Mouse (Mus musculus) neural tube, embryonic 12.5 days (tissue): ENCODE data around the gene Tcp10c. TPM values are rescaled to one million over a fixed set of nuclear protein-coding genes. Genes with fewer than 3 reads are reported as not detected.

ENCODE experiments used
- polyA plus RNA-seq: library from polyadenylated mRNA; unstranded; fragments of >200 nt; fragmentation: Nextera tagmentation; extraction: Ambion mirVana; gene quantifications from 2 replicates; pipeline ENCODE4 v1.2.1, GENCODE M21; 2016

Tcp10c gene
- polyA plus RNA-seq, 1 experiment from 2014 or later, result not detected

Other genes starting within 250 kb of the Tcp10c start
- gene Unc93a, start 222.8 kb upstream of the Tcp10c start, polyA plus RNA-seq, result not detected in 2 replicates
- not detected in 2 replicates for gene Smok2a, start 133.4 kb upstream of the Tcp10c start, polyA plus RNA-seq
- gene Smok2b, start 124.3 kb upstream of the Tcp10c start, polyA plus RNA-seq, result not detected in 2 replicates